Mouse (Mus musculus): ENCODE measurements at regions not wholly inside any gene's neighbourhood (a gene's known extent, or its start where the extent isn't known, plus 50 kb on each side); places are given as distances from the start of the nearest gene placed in this dataset.

GRCm38 (mm10) chr12:6211266-6211665 is 835.8 kb upstream of the Klhl29 start:
- peak; percentile 20 for DNase-seq (ENCODE audit: low read depth)
- no peak for TF ChIP-seq CTCF (IDR thresholded peaks at IDR 0.05; ENCODE audit: borderline replicate concordance, extremely low read depth, insufficient read depth, insufficient read length)
- no peak for TF ChIP-seq POLR2A (IDR thresholded peaks at IDR 0.05; ENCODE audit: borderline replicate concordance, extremely low read depth, insufficient read depth, insufficient read length, poor library complexity, severe bottlenecking)

DNA sequence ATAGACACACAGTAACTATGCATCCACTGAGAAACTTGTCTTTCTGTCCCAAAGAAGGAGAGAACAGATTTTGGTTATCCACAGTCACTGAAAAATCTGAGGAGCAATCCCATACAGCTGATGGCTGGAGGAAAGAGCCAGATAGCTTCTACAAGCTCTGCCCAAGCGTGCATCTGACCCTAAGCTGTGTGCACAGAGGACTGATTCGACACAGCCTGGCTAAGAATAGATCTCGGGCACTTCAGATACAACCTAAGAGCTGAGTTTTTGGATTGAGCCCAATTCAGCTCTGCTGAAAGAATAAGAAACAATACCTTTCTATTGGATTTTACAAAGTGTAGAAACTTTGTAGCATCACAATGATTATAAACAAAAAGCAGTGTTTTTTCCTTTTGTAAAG is 813.8 kb upstream of the Klhl29 start:
- TF ChIP-seq POLR2A (IDR thresholded peaks at IDR 0.05; ENCODE audit: borderline replicate concordance, extremely low read depth, insufficient read depth, insufficient read length, poor library complexity, severe bottlenecking) = no peak
- no peak for TF ChIP-seq CTCF (IDR thresholded peaks at IDR 0.05; ENCODE audit: borderline replicate concordance, extremely low read depth, insufficient read depth, insufficient read length)
- DNase-seq (ENCODE audit: low read depth) = peak; percentile 34

- no peak for TF ChIP-seq POLR2A (IDR thresholded peaks at IDR 0.05; ENCODE audit: borderline replicate concordance, extremely low read depth, insufficient read depth, insufficient read length, poor library complexity, severe bottlenecking)
- TF ChIP-seq CTCF (IDR thresholded peaks at IDR 0.05; ENCODE audit: borderline replicate concordance, extremely low read depth, insufficient read depth, insufficient read length) = no peak
- no peak for DNase-seq (ENCODE audit: low read depth)
Observed at GRCm38 (mm10) chr12:6168795-6169194, 793.3 kb upstream of the Klhl29 start.

GRCm38 (mm10) chr12:6154287-6154686 is 778.8 kb upstream of the Klhl29 start:
- TF ChIP-seq CTCF (IDR thresholded peaks at IDR 0.05; ENCODE audit: borderline replicate concordance, extremely low read depth, insufficient read depth, insufficient read length) = no peak
- TF ChIP-seq POLR2A (IDR thresholded peaks at IDR 0.05; ENCODE audit: borderline replicate concordance, extremely low read depth, insufficient read depth, insufficient read length, poor library complexity, severe bottlenecking) = no peak
- peak; percentile 76 for DNase-seq (ENCODE audit: low read depth)

- no peak for DNase-seq (ENCODE audit: low read depth)
- TF ChIP-seq CTCF (IDR thresholded peaks at IDR 0.05; ENCODE audit: borderline replicate concordance, extremely low read depth, insufficient read depth, insufficient read length) (no peak), POLR2A (IDR thresholded peaks at IDR 0.05; ENCODE audit: borderline replicate concordance, extremely low read depth, insufficient read depth, insufficient read length, poor library complexity, severe bottlenecking) (no peak)
Observed at GRCm38 (mm10) chr12:6151476-6151875, 776.0 kb upstream of the Klhl29 start.

DNA sequence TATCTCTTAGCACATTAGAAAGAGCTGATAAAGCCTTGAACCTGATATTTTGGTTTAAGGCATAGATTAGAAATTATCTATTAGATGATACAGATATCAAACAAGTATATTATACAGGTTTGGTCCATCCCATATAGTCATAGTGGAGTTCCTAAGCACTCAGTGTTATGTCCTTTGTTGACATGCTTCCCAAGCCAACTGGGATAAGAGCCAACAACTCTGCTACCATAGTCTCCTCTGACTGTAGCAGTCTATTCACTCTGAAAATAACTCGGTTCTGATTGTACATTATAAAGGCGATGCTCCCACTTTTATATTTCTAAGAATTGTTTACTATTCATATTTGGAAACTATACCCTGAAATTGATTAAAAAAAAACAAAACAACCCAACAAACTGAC is 757.0 kb upstream of the Klhl29 start:
- TF ChIP-seq CTCF (IDR thresholded peaks at IDR 0.05; ENCODE audit: borderline replicate concordance, extremely low read depth, insufficient read depth, insufficient read length) (no peak), POLR2A (IDR thresholded peaks at IDR 0.05; ENCODE audit: borderline replicate concordance, extremely low read depth, insufficient read depth, insufficient read length, poor library complexity, severe bottlenecking) (no peak)
- DNase-seq (ENCODE audit: low read depth) = no peak

GRCm38 (mm10) chr12:6119557-6119956 is 744.1 kb upstream of the Klhl29 start:
- DNase-seq (ENCODE audit: low read depth) = no peak
- no peak for TF ChIP-seq POLR2A (IDR thresholded peaks at IDR 0.05; ENCODE audit: borderline replicate concordance, extremely low read depth, insufficient read depth, insufficient read length, poor library complexity, severe bottlenecking)
- no peak for TF ChIP-seq CTCF (IDR thresholded peaks at IDR 0.05; ENCODE audit: borderline replicate concordance, extremely low read depth, insufficient read depth, insufficient read length)

DNA sequence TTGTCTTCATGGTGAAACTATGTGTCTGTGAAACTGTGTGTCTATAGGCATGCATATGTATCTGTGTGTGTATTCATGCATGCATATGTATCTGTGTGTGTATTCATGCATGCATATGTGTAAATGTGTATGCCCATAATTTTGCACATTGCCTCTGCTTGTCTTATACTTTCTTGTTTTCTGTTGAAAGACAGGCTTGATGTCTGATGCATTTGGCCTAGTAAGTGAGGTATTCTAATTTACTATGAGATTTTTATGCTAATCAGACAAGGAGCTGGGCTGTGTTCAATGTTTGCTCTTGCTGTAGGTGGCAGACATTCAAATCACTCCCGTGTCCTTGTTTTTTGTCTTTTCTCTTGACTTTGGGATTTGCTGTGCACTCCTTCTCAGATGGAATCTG is 739.8 kb upstream of the Klhl29 start:
- TF ChIP-seq POLR2A (IDR thresholded peaks at IDR 0.05; ENCODE audit: borderline replicate concordance, extremely low read depth, insufficient read depth, insufficient read length, poor library complexity, severe bottlenecking) (no peak), CTCF (IDR thresholded peaks at IDR 0.05; ENCODE audit: borderline replicate concordance, extremely low read depth, insufficient read depth, insufficient read length) (no peak)

DNA sequence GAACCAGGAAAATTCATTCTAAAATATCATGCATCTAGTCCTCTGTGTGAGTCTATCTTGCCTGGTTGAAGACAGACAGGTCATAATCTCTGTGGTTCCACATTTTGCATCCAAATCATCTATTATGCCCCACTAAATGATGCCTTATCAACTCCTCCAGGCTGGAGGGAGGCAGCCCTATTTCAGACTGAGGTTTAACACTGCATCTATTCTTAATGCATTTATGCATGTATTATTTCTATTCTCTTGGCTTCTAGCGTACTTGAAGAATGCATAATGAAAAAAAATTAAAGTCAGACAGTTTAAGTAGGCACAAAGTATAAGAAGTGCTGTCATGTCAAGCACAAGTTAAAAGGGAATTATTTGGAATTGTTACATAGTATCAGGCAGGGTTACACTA is 721.8 kb upstream of the Klhl29 start:
- DNase-seq (ENCODE audit: low read depth) = peak; percentile 46
- TF ChIP-seq CTCF (IDR thresholded peaks at IDR 0.05; ENCODE audit: borderline replicate concordance, extremely low read depth, insufficient read depth, insufficient read length) (no peak), POLR2A (IDR thresholded peaks at IDR 0.05; ENCODE audit: borderline replicate concordance, extremely low read depth, insufficient read depth, insufficient read length, poor library complexity, severe bottlenecking) (no peak)

More for the DNA sequence above, 739.8 kb upstream of the Klhl29 start:
- peak; percentile 32 for DNase-seq (ENCODE audit: low read depth)

GRCm38 (mm10) chr12:6087627-6088350 is 712.3 kb upstream of the Klhl29 start:
- peak; percentile 83 for DNase-seq (ENCODE audit: low read depth)

GRCm38 (mm10) chr12:6087071-6087470 is 711.6 kb upstream of the Klhl29 start:
- TF ChIP-seq CTCF (IDR thresholded peaks at IDR 0.05; ENCODE audit: borderline replicate concordance, extremely low read depth, insufficient read depth, insufficient read length) = no peak
- peak; percentile 70 for DNase-seq (ENCODE audit: low read depth)

More at GRCm38 (mm10) chr12:6087627-6088350, 712.3 kb upstream of the Klhl29 start:
- no peak for TF ChIP-seq POLR2A (IDR thresholded peaks at IDR 0.05; ENCODE audit: borderline replicate concordance, extremely low read depth, insufficient read depth, insufficient read length, poor library complexity, severe bottlenecking)
- TF ChIP-seq CTCF (IDR thresholded peaks at IDR 0.05; ENCODE audit: borderline replicate concordance, extremely low read depth, insufficient read depth, insufficient read length) = no peak

Measured in brain, embryonic 14.5 days (tissue).